Mouse (Mus musculus) kidney, adult 2 months (tissue): Measurements from ENCODE around the gene Gm5475. TPM values are rescaled to one million over a fixed set of nuclear protein-coding genes. Genes with fewer than 3 reads are reported as not detected.

Source experiments
- DNase-seq: peaks from one replicate; pipeline ENCODE4 v3.0.0; 2021
- H3K27ac ChIP-seq: fragments of 200-500 bp; 2 replicates; pipeline ENCODE4 v1.5.1; 2012; ENCODE audit warnings: low read depth, low read length, control low read depth, inconsistent platforms; ENCODE audit not compliant: insufficient read depth
- H3K27me3 ChIP-seq: fragments of 200-500 bp; replicated peaks from 2 replicates; pipeline ENCODE4 v1.6.1; 2012; ENCODE audit warnings: mild to moderate bottlenecking, moderate library complexity, low read length, inconsistent platforms; ENCODE audit not compliant: control insufficient read depth, insufficient read depth
- H3K36me3 ChIP-seq: fragments of 200-500 bp; 2 replicates; pipeline ENCODE4 v1.6.1; 2012; ENCODE audit warnings: mild to moderate bottlenecking, moderate library complexity, low read length, inconsistent platforms; ENCODE audit not compliant: control insufficient read depth, insufficient read depth
- H3K4me1 ChIP-seq: fragments of 200-500 bp; 2 replicates; pipeline ENCODE4 v1.6.1; 2011; ENCODE audit warnings: low read length; ENCODE audit not compliant: control insufficient read depth, insufficient read depth
- H3K4me3 ChIP-seq: fragments of 200-500 bp; 2 replicates; pipeline ENCODE4 v1.5.1; 2011; ENCODE audit warnings: mild to moderate bottlenecking, low read depth, low read length, control low read depth; ENCODE audit not compliant: insufficient read depth
- CTCF ChIP-seq: fragments of 200-500 bp; conservative IDR thresholded peaks from 2 replicates; pipeline ENCODE4 v1.5.1; 2011; ENCODE audit warnings: low read depth, mild to moderate bottlenecking, control low read depth, low read length, moderate library complexity, mixed read lengths; ENCODE audit not compliant: insufficient read depth, insufficient read length
- POLR2A ChIP-seq: fragments of 200-500 bp; IDR thresholded peaks from one replicate; pipeline ENCODE4 v1.6.1; 2011; ENCODE audit warnings: low read depth, low read length, control low read depth
- WGBS: fragments of 180-500 bp; shearing (Covaris S2); methylation state at CpG from one replicate; pipeline ENCODE4 v1.1.7; 2018; 5-methylcytosine and 5-hydroxymethylcytosine counted together
- polyA plus RNA-seq: library from polyadenylated mRNA; depleted of rRNA; stranded (reverse); fragments of >200 nt; gene quantifications from 2 replicates; pipeline ENCODE4 v1.2.3, GENCODE M21; 2012

Gene Gm5475
- polyA plus RNA-seq, 1 experiment, result 1.2 TPM

- H3K27ac ChIP-seq, result peak overlapping the region; percentile 70
- H3K27me3 ChIP-seq, result no peaks in the 10 kb centered on the region
- H3K4me3 ChIP-seq, result no peak overlapping the region
- no peaks in the 10 kb centered on the region; the same call in 1 of the 2 replicates for H3K36me3 ChIP-seq
- H3K4me1 ChIP-seq, result peaks cover 61% of the 10 kb centered on the region
- WGBS, result 49% methylated on average over 4 of the region's 4 CpGs
- TF ChIP-seq CTCF, result no peak
- TF ChIP-seq POLR2A, result no peak
- peak; percentile 68 for DNase-seq
Observed at GRCm38 (mm10) chr15:100414011-100414410, 7.9 kb upstream of the Gm5475 start.

- WGBS, result 75% methylated on average over 13 of the region's 13 CpGs
- Histone ChIP-seq H3K27ac (peak overlapping the region; percentile 2; the same call in 1 of the 2 replicates), H3K27me3 (no peaks in the 10 kb centered on the region), H3K4me1 (peaks cover 67% of the 10 kb centered on the region), H3K4me3 (no peak overlapping the region), H3K36me3 (no peaks in the 10 kb centered on the region)
- DNase-seq, result peak; percentile 52
- TF ChIP-seq POLR2A (no peak), CTCF (no peak)
Observed at GRCm38 (mm10) chr15:100414942-100415341, 7.0 kb upstream of the Gm5475 start.

- 70% methylated on average over 8 of the region's 8 CpGs for WGBS
- peaks cover 65% of the 10 kb centered on the region for H3K4me1 ChIP-seq
- DNase-seq, result peak; percentile 56
- H3K4me3 ChIP-seq, result no peak overlapping the region
- no peaks in the 10 kb centered on the region for H3K27me3 ChIP-seq
- no peaks in the 10 kb centered on the region for H3K36me3 ChIP-seq
- no peak overlapping the region for H3K27ac ChIP-seq
- TF ChIP-seq POLR2A, result no peak
- TF ChIP-seq CTCF, result no peak
Observed at GRCm38 (mm10) chr15:100415684-100416083, 6.3 kb upstream of the Gm5475 start.

GRCm38 (mm10) chr15:100417854-100418450, 4.0 kb upstream of the Gm5475 start:
- 57% methylated on average over 9 of the region's 9 CpGs for WGBS
- no peak overlapping the region for H3K4me3 ChIP-seq
- no peaks in the 10 kb centered on the region for H3K27me3 ChIP-seq
- H3K4me1 ChIP-seq, result peaks cover 55% of the 10 kb centered on the region
- no peak for TF ChIP-seq CTCF
- TF ChIP-seq POLR2A, result no peak
- H3K27ac ChIP-seq, result 0 out of 2 replicates have a peak overlapping the region, but pooled peaks have one; percentile 13
- H3K36me3 ChIP-seq, result no peaks in the 10 kb centered on the region
- DNase-seq, result no peak

- peak overlapping the region; percentile 9; the same call in 1 of the 2 replicates for H3K27ac ChIP-seq
- H3K4me1 ChIP-seq, result peaks cover 47% of the 10 kb centered on the region
- TF ChIP-seq POLR2A, result no peak
- TF ChIP-seq CTCF, result no peak
- H3K36me3 ChIP-seq, result no peaks in the 10 kb centered on the region
- 31% methylated on average over 8 of the region's 8 CpGs for WGBS
- no peak overlapping the region for H3K4me3 ChIP-seq
- DNase-seq, result peak; percentile 32
- H3K27me3 ChIP-seq, result no peaks in the 10 kb centered on the region
Observed at GRCm38 (mm10) chr15:100419311-100419710, 2.6 kb upstream of the Gm5475 start.

- H3K4me3 ChIP-seq, result no peak overlapping the region
- TF ChIP-seq POLR2A, result no peak
- no peak for TF ChIP-seq CTCF
- WGBS, result 45% methylated on average over 9 of the region's 9 CpGs
- H3K36me3 ChIP-seq, result no peaks in the 10 kb centered on the region
- H3K4me1 ChIP-seq, result peaks cover 40% of the 10 kb centered on the region
- H3K27me3 ChIP-seq, result no peaks in the 10 kb centered on the region
- peak overlapping the region; percentile 5; the same call in 1 of the 2 replicates for H3K27ac ChIP-seq
- peak; percentile 14 for DNase-seq
Observed at GRCm38 (mm10) chr15:100419901-100420745, 1.8 kb upstream of the Gm5475 start.
